Mouse (Mus musculus) MEL (cell line): ENCODE results near the gene Surf2. TPM values are rescaled to one million over a fixed set of nuclear protein-coding genes. Genes with fewer than 3 reads are reported as not detected.

Experiments used
- DNase-seq: peaks from one replicate; pipeline ENCODE4 v3.0.0; 2011; ENCODE audit warnings: low read depth, low spot score
- H3K27ac ChIP-seq: 2 replicates; pipeline ENCODE4 v1.5.1; 2012; ENCODE audit warnings: low read depth, mild to moderate bottlenecking, control low read depth, low read length, moderate library complexity; ENCODE audit not compliant: control insufficient read depth
- H3K27me3 ChIP-seq, 2 experiments: fragments of 150-350 bp in 1 of 2; sonication (generic) in 1 of 2; 2 replicates each; pipeline ENCODE4 v1.6.1; 2012; ENCODE audit warnings: low read length in 2 of 2, mild to moderate bottlenecking in 2 of 2, improper control_type of control experiment in 1 of 2, moderate library complexity in 1 of 2; ENCODE audit not compliant: insufficient read depth in 2 of 2, control insufficient read depth in 1 of 2
- H3K36me3 ChIP-seq, 2 experiments: 2 replicates each; pipeline ENCODE4 v1.6.1; 2012 to 2014; ENCODE audit warnings: low read length in 2 of 2, improper control_type of control experiment in 1 of 2, inconsistent platforms in 1 of 2, mild to moderate bottlenecking in 1 of 2; ENCODE audit not compliant: insufficient read depth in 2 of 2, control insufficient read depth in 1 of 2
- H3K4me1 ChIP-seq, 2 experiments: fragments of 150-350 bp in 1 of 2; sonication (generic) in 1 of 2; 2 replicates each; pipeline ENCODE4 v1.6.1; 2012; ENCODE audit warnings: low read length in 2 of 2, improper control_type of control experiment in 1 of 2, mild to moderate bottlenecking in 1 of 2; ENCODE audit not compliant: insufficient read depth in 2 of 2, control insufficient read depth in 1 of 2
- H3K4me3 ChIP-seq, 2 experiments: fragments of 150-350 bp in 1 of 2; sonication (generic) in 1 of 2; 2 replicates each; pipeline ENCODE4 v1.5.1; 2012; ENCODE audit warnings: low read depth in 2 of 2, low read length in 2 of 2, mild to moderate bottlenecking in 2 of 2, moderate library complexity in 2 of 2, control low read depth in 1 of 2, improper control_type of control experiment in 1 of 2; ENCODE audit not compliant: control insufficient read depth in 1 of 2, insufficient read depth in 1 of 2
- H3K79me2 ChIP-seq: 2 replicates; pipeline ENCODE4 v1.6.1; 2012; ENCODE audit warnings: mild to moderate bottlenecking, low read length, moderate library complexity; ENCODE audit not compliant: control insufficient read depth, poor library complexity, insufficient read depth
- H3K9ac ChIP-seq: 2 replicates; pipeline ENCODE4 v1.6.1; 2012; ENCODE audit warnings: low read depth, mild to moderate bottlenecking, control low read depth, low read length, moderate library complexity; ENCODE audit not compliant: control insufficient read depth, poor library complexity, severe bottlenecking
- H3K9me3 ChIP-seq: fragments of 150-350 bp; sonication (generic); replicated peaks from 2 replicates; pipeline ENCODE4 v1.6.1; 2012; ENCODE audit warnings: mild to moderate bottlenecking, low read length, improper control_type of control experiment, moderate library complexity; ENCODE audit not compliant: insufficient read depth
- BHLHE40 ChIP-seq: IDR thresholded peaks from 2 replicates; pipeline ENCODE4 v1.6.1; 2012; ENCODE audit warnings: low read depth, mild to moderate bottlenecking, inconsistent platforms, low read length, improper control_type of control experiment, borderline replicate concordance
- CHD1 ChIP-seq: IDR thresholded peaks from 2 replicates; pipeline ENCODE4 v1.6.1; 2012; ENCODE audit warnings: low read depth, mild to moderate bottlenecking, inconsistent platforms, low read length, improper control_type of control experiment
- CHD2 ChIP-seq: IDR thresholded peaks from 2 replicates; pipeline ENCODE4 v1.6.1; 2011; ENCODE audit warnings: low read length, improper control_type of control experiment
- CTCF ChIP-seq, 3 experiments: IDR thresholded peaks in 2 of 3; conservative IDR thresholded peaks in 1 of 3; 2 replicates each; pipeline ENCODE4 v1.5.1; 2011 to 2012; ENCODE audit warnings: low read length in 3 of 3, low read depth in 2 of 3, mild to moderate bottlenecking in 2 of 3, improper control_type of control experiment in 1 of 3, inconsistent platforms in 1 of 3, mixed read lengths in 1 of 3, moderate library complexity in 1 of 3; ENCODE audit not compliant: control insufficient read depth in 1 of 3, insufficient read depth in 1 of 3, poor library complexity in 1 of 3, severe bottlenecking in 1 of 3
- ELF1 ChIP-seq: IDR thresholded peaks from 2 replicates; pipeline ENCODE4 v1.6.1; 2014; ENCODE audit warnings: low read depth, mild to moderate bottlenecking, inconsistent platforms, low read length, improper control_type of control experiment, moderate library complexity
- ETS1 ChIP-seq: IDR thresholded peaks from 2 replicates; pipeline ENCODE4 v1.6.1; 2012; ENCODE audit warnings: low read depth, mild to moderate bottlenecking, inconsistent platforms, low read length, improper control_type of control experiment, moderate library complexity
- GABPA ChIP-seq: IDR thresholded peaks from 2 replicates; pipeline ENCODE4 v1.6.1; 2012; ENCODE audit warnings: low read depth, mild to moderate bottlenecking, inconsistent platforms, low read length, improper control_type of control experiment, moderate library complexity
- GATA1 ChIP-seq: IDR thresholded peaks from 2 replicates; pipeline ENCODE4 v1.6.1; 2011; ENCODE audit warnings: low read depth, low read length, improper control_type of control experiment
- JUND ChIP-seq: IDR thresholded peaks from 2 replicates; pipeline ENCODE4 v1.6.1; 2011; ENCODE audit warnings: low read depth, mild to moderate bottlenecking, improper control_type of control experiment, low read length
- KAT2A ChIP-seq: conservative IDR thresholded peaks from 2 replicates; pipeline ENCODE4 v1.6.1; 2012; ENCODE audit warnings: low read depth, low read length, improper control_type of control experiment, inconsistent platforms
- MAFK ChIP-seq: IDR thresholded peaks from 2 replicates; pipeline ENCODE4 v1.6.1; 2011; ENCODE audit warnings: low read depth, mild to moderate bottlenecking, low read length, improper control_type of control experiment, borderline replicate concordance
- MAZ ChIP-seq: IDR thresholded peaks from 2 replicates; pipeline ENCODE4 v1.6.1; 2012; ENCODE audit warnings: low read depth, mild to moderate bottlenecking, inconsistent platforms, low read length, improper control_type of control experiment
- MXI1 ChIP-seq: IDR thresholded peaks from 2 replicates; pipeline ENCODE4 v1.6.1; 2011; ENCODE audit warnings: mild to moderate bottlenecking, low read depth, low read length, improper control_type of control experiment
- MYB ChIP-seq: IDR thresholded peaks from 2 replicates; pipeline ENCODE4 v1.6.1; 2011; ENCODE audit warnings: mild to moderate bottlenecking, low read depth, low read length, improper control_type of control experiment
- MYC ChIP-seq: IDR thresholded peaks from 2 replicates; pipeline ENCODE4 v1.6.1; 2011; ENCODE audit warnings: low read depth, mild to moderate bottlenecking, low read length, improper control_type of control experiment, moderate library complexity
- POLR2A ChIP-seq, 2 experiments: IDR thresholded peaks; 2 replicates each; pipeline ENCODE4 v1.6.1; 2011 to 2012; ENCODE audit warnings: low read length in 2 of 2, mild to moderate bottlenecking in 2 of 2, control low read depth in 1 of 2, improper control_type of control experiment in 1 of 2, low read depth in 1 of 2, moderate library complexity in 1 of 2; ENCODE audit not compliant: control insufficient read depth in 1 of 2, insufficient read depth in 1 of 2, poor library complexity in 1 of 2
- RAD21 ChIP-seq: IDR thresholded peaks from 2 replicates; pipeline ENCODE4 v1.6.1; 2011; ENCODE audit warnings: mild to moderate bottlenecking, low read depth, low read length, improper control_type of control experiment
- SIN3A ChIP-seq: IDR thresholded peaks from 2 replicates; pipeline ENCODE4 v1.6.1; 2012; ENCODE audit warnings: low read length, improper control_type of control experiment, inconsistent platforms
- SMC3 ChIP-seq: IDR thresholded peaks from 2 replicates; pipeline ENCODE4 v1.6.1; 2011; ENCODE audit warnings: low read depth, low read length, improper control_type of control experiment
- TAL1 ChIP-seq: IDR thresholded peaks from 2 replicates; pipeline ENCODE4 v1.6.1; 2012; ENCODE audit warnings: mild to moderate bottlenecking, inconsistent platforms, low read length, moderate library complexity, mixed read lengths
- UBTF ChIP-seq: IDR thresholded peaks from 2 replicates; pipeline ENCODE4 v1.6.1; 2012; ENCODE audit warnings: low read depth, mild to moderate bottlenecking, inconsistent platforms, low read length, improper control_type of control experiment, moderate library complexity, borderline replicate concordance; ENCODE audit not compliant: insufficient read depth
- USF2 ChIP-seq, 2 experiments: IDR thresholded peaks; 2 replicates each; pipeline ENCODE4 v1.6.1; 2011 to 2012; ENCODE audit warnings: improper control_type of control experiment in 2 of 2, low read length in 2 of 2, borderline replicate concordance in 1 of 2, inconsistent platforms in 1 of 2, low read depth in 1 of 2, mild to moderate bottlenecking in 1 of 2; ENCODE audit not compliant: insufficient read depth in 1 of 2
- ZKSCAN1 ChIP-seq: IDR thresholded peaks from 2 replicates; pipeline ENCODE4 v1.6.1; 2012; ENCODE audit warnings: low read depth, mild to moderate bottlenecking, inconsistent platforms, low read length, improper control_type of control experiment, moderate library complexity
- ZMIZ1 ChIP-seq: IDR thresholded peaks from 2 replicates; pipeline ENCODE4 v1.6.1; 2012; ENCODE audit warnings: low read depth, mild to moderate bottlenecking, inconsistent platforms, low read length, improper control_type of control experiment, moderate library complexity
- ZNF384 ChIP-seq: IDR thresholded peaks from 2 replicates; pipeline ENCODE4 v1.6.1; 2012; ENCODE audit warnings: low read depth, mild to moderate bottlenecking, inconsistent platforms, low read length, improper control_type of control experiment
- polyA plus RNA-seq, 2 experiments: library from polyadenylated mRNA; stranded (reverse) in 1 of 2; unstranded in 1 of 2; fragments of >175 nt in 1 of 2; fragments of >200 nt in 1 of 2; gene quantifications; 2 replicates each; pipeline versions ENCODE4 v1.2.1 to v1.2.4; 2012; ENCODE audit warnings: low replicate concordance in 2 of 2, low read depth in 1 of 2; ENCODE audit not compliant: insufficient read length in 2 of 2, insufficient read depth in 1 of 2, missing spikeins in 1 of 2
- total RNA-seq: library from RNA; depleted of rRNA; stranded (reverse); fragments of 300-350 nt; gene quantifications from 2 replicates; pipeline ENCODE4 v1.2.3, GENCODE M21; 2012

The Surf2 gene
- total and polyA plus RNA-seq, 3 experiments = 63.1 to 84.8 TPM; not detected in 1

DNA sequence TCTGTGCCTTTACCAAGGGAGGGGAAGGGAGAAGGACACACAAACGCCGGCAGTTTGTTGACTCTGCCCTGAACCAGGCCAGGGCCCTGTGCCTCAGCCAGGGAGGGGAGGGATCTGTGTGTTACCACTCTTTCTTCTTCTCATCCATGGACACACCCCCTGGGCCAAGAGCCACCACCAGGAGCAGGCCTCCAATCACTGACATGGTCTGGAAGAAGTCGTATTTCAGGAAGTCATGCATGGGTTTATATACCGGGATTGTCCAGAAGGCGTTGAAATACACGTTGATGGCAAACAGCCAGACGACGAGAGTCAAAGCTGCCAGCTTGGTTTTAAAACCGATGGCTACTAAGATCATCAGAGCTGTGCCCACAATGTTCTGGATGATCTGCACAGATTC, 5.6 kb downstream of the Surf2 start:
- H3K9ac ChIP-seq = no peak overlapping the region
- TF ChIP-seq POLR2A (IDR thresholded peaks at IDR 0.05; ENCODE audit: control insufficient read depth in 1 of 2, insufficient read depth in 1 of 2, low read depth in 1 of 2, low read length in 2 of 2, poor library complexity in 1 of 2) = peak in 1 of 2 experiments; percentile 22; a peak in 1 of 4 replicates
- TF ChIP-seq ZKSCAN1 = no peak
- TF ChIP-seq, all 39 proteins: peak for 1
- DNase-seq = peak; percentile 31
- Histone ChIP-seq H3K4me1 (peaks cover 0 to 10% of the 10 kb centered on the region in 2 experiments; a peak in 1 of 4 replicates), H3K36me3 (peaks cover 0 to 8% of the 10 kb centered on the region in 2 experiments; a peak in 3 of 4 replicates), H3K4me3 (no peak overlapping the region), H3K27me3 (no peaks in the 10 kb centered on the region), H3K79me2 (peaks cover 20% of the 10 kb centered on the region), H3K9me3 (no peaks in the 10 kb centered on the region), H3K27ac (no peak overlapping the region)

DNA sequence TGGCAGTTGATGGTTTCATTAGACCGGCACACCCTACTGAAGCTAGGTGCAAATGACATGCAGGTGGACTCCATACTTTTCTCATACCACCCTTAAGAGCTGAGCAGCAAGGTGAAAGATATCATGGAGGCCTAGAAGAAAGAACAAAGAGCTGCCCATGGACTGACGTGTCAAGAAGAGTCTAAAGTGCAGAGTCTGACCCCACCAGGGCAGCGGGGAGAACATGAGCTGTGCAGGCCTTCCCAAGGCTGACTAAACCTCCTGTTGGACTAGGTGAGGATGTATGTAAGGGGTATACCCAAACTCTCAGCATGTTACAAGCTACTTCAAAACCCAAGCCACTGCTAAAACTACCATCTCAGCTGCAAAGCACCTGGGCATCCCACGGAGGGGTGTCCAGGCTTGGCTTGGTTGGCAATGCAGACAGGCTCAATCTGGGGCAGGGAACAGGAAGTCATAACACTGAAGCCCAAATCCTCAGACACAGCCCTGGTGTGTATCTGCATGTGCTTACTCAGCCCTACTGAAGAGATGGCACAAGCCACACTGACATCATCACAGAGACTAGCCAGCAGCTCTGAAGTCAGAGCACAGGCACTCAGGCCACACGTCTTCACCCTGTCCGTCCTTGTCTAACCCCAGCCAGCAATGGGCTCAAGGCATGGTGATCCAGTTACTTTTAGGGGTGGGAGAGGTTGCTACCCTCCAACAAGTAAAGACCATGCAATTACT, 11.7 kb downstream of the Surf2 start:
- H3K4me3 ChIP-seq = no peak overlapping the region

DNA sequence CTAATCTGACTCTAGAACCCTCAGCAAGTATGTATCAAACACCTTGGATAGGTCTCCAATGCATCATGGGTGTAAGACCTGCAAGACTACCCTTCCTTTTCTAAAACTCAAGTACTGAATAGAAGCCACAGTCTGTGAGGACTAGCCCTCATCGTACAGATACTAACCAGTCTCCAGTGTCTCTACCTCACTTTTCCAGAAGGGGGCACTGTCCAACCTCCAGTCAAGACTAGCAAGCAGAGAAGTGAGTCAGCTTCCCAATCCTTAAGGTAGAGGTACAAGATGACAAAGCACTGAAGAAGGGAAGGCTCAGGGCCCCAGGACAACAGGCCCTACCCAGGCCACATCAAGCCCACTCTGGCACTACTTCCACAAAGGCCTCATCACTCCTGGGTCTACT, 14.2 kb downstream of the Surf2 start:
- H3K79me2 ChIP-seq = peaks cover 57% of the 10 kb centered on the region
- peak; percentile 88 for DNase-seq
- no peaks in the 10 kb centered on the region for H3K9me3 ChIP-seq
- peaks cover 8 to 31% of the 10 kb centered on the region in 2 experiments; a peak in 3 of 4 replicates for H3K36me3 ChIP-seq
- peaks cover 14 to 38% of the 10 kb centered on the region in 2 experiments for H3K4me1 ChIP-seq
- no peak overlapping the region for H3K9ac ChIP-seq
- no peak overlapping the region for H3K4me3 ChIP-seq
- H3K27me3 ChIP-seq = no peaks in the 10 kb centered on the region
- peak overlapping the region; percentile 11; the same call in 1 of the 2 replicates for H3K27ac ChIP-seq
- TF ChIP-seq TAL1 = no peak
- no peak for TF ChIP-seq MYB
- no peak for TF ChIP-seq ZNF384
- TF ChIP-seq MAZ = no peak
- TF ChIP-seq MAFK = no peak
- TF ChIP-seq ELF1 = no peak
- TF ChIP-seq CHD2 = no peak
- TF ChIP-seq GATA1 = no peak
- peak; percentile 53 for TF ChIP-seq SIN3A
- no peak for TF ChIP-seq CHD1
- no peak for TF ChIP-seq ZMIZ1
- no peak for TF ChIP-seq UBTF
- no peak for TF ChIP-seq KAT2A
- no peak for TF ChIP-seq MYC
- peak; percentile 57 to 84 (median 78) for TF ChIP-seq CTCF (IDR thresholded peaks at IDR 0.05 in 2 of 3, conservative IDR thresholded peaks at IDR 0.05 in 1 of 3; ENCODE audit: control insufficient read depth in 1 of 3, insufficient read depth in 1 of 3, low read depth in 2 of 3, low read length in 3 of 3, poor library complexity in 1 of 3, severe bottlenecking in 1 of 3)
- no peak for TF ChIP-seq USF2 (IDR thresholded peaks at IDR 0.05; ENCODE audit: borderline replicate concordance in 1 of 2, insufficient read depth in 1 of 2, low read depth in 1 of 2, low read length in 2 of 2)
- TF ChIP-seq RAD21 = peak; percentile 66

More for the DNA sequence above, 11.7 kb downstream of the Surf2 start:
- Histone ChIP-seq H3K79me2 (peaks cover 54% of the 10 kb centered on the region), H3K27me3 (no peaks in the 10 kb centered on the region), H3K4me1 (peaks cover 5 to 21% of the 10 kb centered on the region in 2 experiments; a peak in 3 of 4 replicates), H3K36me3 (peaks cover 14 to 24% of the 10 kb centered on the region in 2 experiments), H3K9me3 (no peaks in the 10 kb centered on the region)
- DNase-seq = no peak
- TF ChIP-seq ETS1 (no peak), ZMIZ1 (no peak), TAL1 (no peak), CTCF (IDR thresholded peaks at IDR 0.05 in 2 of 3, conservative IDR thresholded peaks at IDR 0.05 in 1 of 3; ENCODE audit: control insufficient read depth in 1 of 3, insufficient read depth in 1 of 3, low read depth in 2 of 3, low read length in 3 of 3, poor library complexity in 1 of 3, severe bottlenecking in 1 of 3) (no peak), MXI1 (no peak), MYB (no peak), POLR2A (IDR thresholded peaks at IDR 0.05; ENCODE audit: control insufficient read depth in 1 of 2, insufficient read depth in 1 of 2, low read depth in 1 of 2, low read length in 2 of 2, poor library complexity in 1 of 2) (no peak; a peak in 1 of 4 replicates), KAT2A (no peak), BHLHE40 (no peak), CHD2 (no peak), JUND (no peak), GABPA (no peak), SMC3 (no peak)
- TF ChIP-seq, all 39 proteins: peak for 0
- H3K9ac ChIP-seq = no peak overlapping the region
- no peak overlapping the region for H3K27ac ChIP-seq
